Mouse (Mus musculus) neural tube, embryonic 14.5 days (tissue): ENCODE measurements at regions not wholly inside any gene's neighbourhood (a gene's known extent, or its start where the extent isn't known, plus 50 kb on each side); places are given as distances from the start of the nearest gene placed in this dataset.

Experiments
- ATAC-seq: fragments of 200-750 bp; cut with Nextera tagmentation; 2 replicates; pipeline ENCODE4 v1.8.0; 2017; ENCODE audit warnings: low read depth, mild to moderate bottlenecking, moderate TSS enrichment, moderate library complexity
- H3K27ac ChIP-seq: fragments of 300-500 bp; sonication (generic); 2 replicates; pipeline ENCODE4 v1.5.1; 2014; ENCODE audit warnings: low read depth, mild to moderate bottlenecking, control low read depth, low read length, moderate library complexity, mixed read lengths
- H3K27me3 ChIP-seq: fragments of 300-500 bp; sonication (generic); 2 replicates; pipeline ENCODE4 v1.6.1; 2014; ENCODE audit warnings: low read length; ENCODE audit not compliant: control insufficient read depth, insufficient read depth
- H3K36me3 ChIP-seq: fragments of 300-500 bp; sonication (generic); 2 replicates; pipeline ENCODE4 v1.6.1; 2014; ENCODE audit warnings: low read length, mixed read lengths; ENCODE audit not compliant: control insufficient read depth, insufficient read depth
- H3K4me1 ChIP-seq: fragments of 300-500 bp; sonication (generic); 2 replicates; pipeline ENCODE4 v1.6.1; 2014; ENCODE audit warnings: low read length; ENCODE audit not compliant: control insufficient read depth, insufficient read depth
- H3K4me2 ChIP-seq: fragments of 300-500 bp; sonication (generic); 2 replicates; pipeline ENCODE4 v1.6.1; 2014; ENCODE audit warnings: mild to moderate bottlenecking, low read depth, low read length, control low read depth
- H3K4me3 ChIP-seq: fragments of 300-500 bp; sonication (generic); 2 replicates; pipeline ENCODE4 v1.5.1; 2014; ENCODE audit warnings: low read depth, low read length, control low read depth, mixed read lengths
- H3K9ac ChIP-seq: fragments of 300-500 bp; sonication (generic); replicated peaks from 2 replicates; pipeline ENCODE4 v1.6.1; 2014; ENCODE audit warnings: low read depth, mild to moderate bottlenecking, control low read depth, low read length, mixed read lengths
- H3K9me3 ChIP-seq: fragments of 300-500 bp; sonication (generic); 2 replicates; pipeline ENCODE4 v1.6.1; 2016; ENCODE audit warnings: low read length; ENCODE audit not compliant: control insufficient read depth
- WGBS: fragments of 180-500 bp; shearing (Covaris S2); extraction: QIAGEN DNeasy Blood & Tissue Kit; methylation state at CpG from one replicate; pipeline ENCODE4 v1.1.7; 2014; 5-methylcytosine and 5-hydroxymethylcytosine counted together

DNA sequence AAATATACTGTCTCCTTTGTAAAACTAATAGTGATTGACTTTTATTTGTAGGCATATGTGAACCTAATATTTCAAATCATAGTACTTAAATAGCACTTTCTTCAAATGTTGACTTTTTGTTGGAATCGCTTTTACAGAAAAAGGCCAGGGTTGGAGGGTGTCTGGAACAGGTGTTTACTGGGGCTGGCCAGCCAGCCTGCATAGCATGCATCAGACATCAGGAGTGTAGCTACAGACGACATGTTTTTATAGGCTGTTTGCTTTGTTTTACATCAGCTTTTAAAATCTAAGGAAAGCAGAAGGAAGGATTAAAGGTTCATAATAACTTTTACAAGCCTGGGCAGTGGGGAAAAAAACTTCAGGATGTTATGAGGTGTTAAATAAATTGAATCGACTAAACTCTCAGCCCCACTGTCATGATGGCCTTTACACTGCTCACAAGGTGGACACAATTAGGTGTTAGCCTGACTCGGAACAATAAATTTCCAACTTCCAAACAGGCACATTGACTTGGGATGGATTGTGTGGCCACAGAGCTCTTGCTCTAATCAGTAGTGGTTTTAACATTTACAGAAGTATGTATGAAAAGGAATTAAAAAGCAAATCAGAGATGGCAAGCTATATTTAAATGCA is 66.0 kb downstream of the Rbm43 start:
- WGBS, result 85% methylated on average over 4 of the region's 4 CpGs

DNA sequence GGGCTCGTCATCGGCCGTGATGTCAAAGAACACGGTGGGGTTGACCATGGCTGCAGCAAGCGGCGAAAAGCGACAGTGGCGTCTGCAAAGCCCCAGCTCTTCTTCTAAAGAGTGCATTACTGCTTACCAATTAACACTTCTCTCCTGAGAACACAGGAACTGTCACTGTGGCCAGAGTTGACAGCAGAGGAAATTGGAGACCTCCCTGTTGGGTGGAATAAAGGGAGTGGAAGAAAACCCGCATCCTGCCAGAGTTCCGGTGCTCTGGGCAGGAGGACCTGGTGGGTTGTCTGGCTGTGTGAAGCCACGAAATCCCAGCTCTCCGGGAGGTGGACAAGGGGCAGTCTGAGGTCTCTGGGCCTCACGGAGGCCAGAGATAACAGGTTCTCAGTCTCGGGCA is 63.4 kb downstream of the Rbm43 start:
- no peak for ATAC-seq
- WGBS, result 92% methylated on average over 14 of the region's 14 CpGs
- no peak overlapping the region for H3K27ac ChIP-seq

More for the DNA sequence above, 66.0 kb downstream of the Rbm43 start:
- no peaks in the 10 kb centered on the region for H3K9me3 ChIP-seq
- H3K4me3 ChIP-seq, result no peak overlapping the region
- no peaks in the 10 kb centered on the region for H3K36me3 ChIP-seq
- no peak overlapping the region for H3K9ac ChIP-seq
- no peaks in the 10 kb centered on the region for H3K27me3 ChIP-seq
- H3K27ac ChIP-seq, result no peak overlapping the region
- no peak overlapping the region for H3K4me2 ChIP-seq
- no peak for ATAC-seq
- H3K4me1 ChIP-seq, result no peaks in the 10 kb centered on the region

More for the DNA sequence above, 63.4 kb downstream of the Rbm43 start:
- Histone ChIP-seq H3K36me3 (no peaks in the 10 kb centered on the region), H3K27me3 (no peaks in the 10 kb centered on the region), H3K9ac (no peak overlapping the region), H3K9me3 (no peaks in the 10 kb centered on the region), H3K4me2 (no peak overlapping the region), H3K4me1 (no peaks in the 10 kb centered on the region), H3K4me3 (no peak overlapping the region)
